Mouse (Mus musculus): Measurements from ENCODE around the gene Trim17. TPM values are rescaled to one million over a fixed set of nuclear protein-coding genes. Genes with fewer than 3 reads are reported as not detected.

The Trim17 gene
- polyA plus RNA-seq, 1 experiment from 2014 or later = 1.1 TPM

DNA sequence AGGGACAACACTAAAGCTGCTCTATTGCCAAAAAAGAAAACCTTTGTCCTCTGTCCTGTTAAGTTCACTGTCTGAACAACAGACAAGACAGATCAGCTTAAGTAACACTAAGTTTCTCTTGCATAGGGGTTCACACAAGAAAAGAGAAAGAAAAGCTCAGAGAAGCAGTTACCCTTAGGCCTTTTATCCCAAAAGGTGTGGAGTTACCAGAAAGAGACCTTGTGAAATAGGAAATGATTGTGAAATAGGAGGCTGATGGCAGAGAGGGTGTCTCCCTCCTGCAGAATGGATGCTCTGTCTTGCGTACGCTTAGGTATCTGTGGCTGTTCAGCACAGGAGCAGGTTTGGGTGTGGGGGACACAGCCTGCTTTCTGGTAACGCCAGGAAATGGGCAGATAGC, 24.7 kb downstream of the Trim17 start:
- H3K9ac ChIP-seq (ENCODE audit: low read depth, low read length) = peak overlapping the region; percentile 95
- H3K27ac ChIP-seq (ENCODE audit: low read depth, low read length) = peak overlapping the region; percentile 41
- 0 out of 2 replicates have a peak, but pooled peaks cover 2% of the 10 kb centered on the region for H3K36me3 ChIP-seq (ENCODE audit: control insufficient read depth, insufficient read depth, low read length)
- H3K27me3 ChIP-seq (ENCODE audit: control insufficient read depth, insufficient read depth, low read length) = no peaks in the 10 kb centered on the region
- H3K9me3 ChIP-seq (replicated peaks; ENCODE audit: control insufficient read depth, low read length) = no peaks in the 10 kb centered on the region
- H3K4me1 ChIP-seq (ENCODE audit: control insufficient read depth, insufficient read depth, low read length) = peaks cover 26% of the 10 kb centered on the region
- peak overlapping the region; percentile 99 for H3K4me3 ChIP-seq (ENCODE audit: low read depth, low read length)
- no peak for ATAC-seq (replicated peaks; ENCODE audit: insufficient number of reproducible peaks, low FRiP score, low TSS enrichment)
- peak overlapping the region; percentile 97 for H3K4me2 ChIP-seq
- WGBS (ENCODE audit: insufficient replicate concordance) = 64% methylated on average over 3 of the region's 3 CpGs

DNA sequence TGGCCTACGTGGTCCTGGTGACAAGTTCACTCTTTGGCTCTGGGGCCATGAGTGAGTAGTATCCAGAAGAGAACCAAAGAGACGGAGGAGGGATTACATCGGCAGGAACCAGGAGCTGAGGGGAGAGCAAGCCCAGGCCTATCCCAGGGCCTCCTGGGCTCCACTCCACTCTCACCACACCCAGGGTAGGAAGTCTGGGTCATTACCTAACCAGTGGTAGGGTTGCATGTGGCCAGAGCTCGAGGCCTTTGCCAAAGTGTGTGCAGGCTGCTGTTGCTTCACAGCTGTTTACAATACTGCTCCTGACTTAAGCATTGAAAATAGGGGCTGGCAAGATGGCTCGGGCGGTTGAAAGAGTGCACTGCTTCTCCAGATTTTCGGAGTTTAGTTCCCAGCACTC, 25.2 kb downstream of the Trim17 start:
- H3K4me1 ChIP-seq (ENCODE audit: control insufficient read depth, insufficient read depth, low read length) = peaks cover 30% of the 10 kb centered on the region
- H3K4me3 ChIP-seq (ENCODE audit: low read depth, low read length) = peak overlapping the region; percentile 99
- H3K4me2 ChIP-seq = peak overlapping the region; percentile 97
- H3K27me3 ChIP-seq (ENCODE audit: control insufficient read depth, insufficient read depth, low read length) = no peaks in the 10 kb centered on the region
- H3K36me3 ChIP-seq (ENCODE audit: control insufficient read depth, insufficient read depth, low read length) = 0 out of 2 replicates have a peak, but pooled peaks cover 2% of the 10 kb centered on the region
- WGBS (ENCODE audit: insufficient replicate concordance) = 61% methylated on average over 7 of the region's 7 CpGs
- H3K9me3 ChIP-seq (replicated peaks; ENCODE audit: control insufficient read depth, low read length) = no peaks in the 10 kb centered on the region
- no peak overlapping the region for H3K27ac ChIP-seq (ENCODE audit: low read depth, low read length)
- H3K9ac ChIP-seq (ENCODE audit: low read depth, low read length) = peak overlapping the region; percentile 95
- ATAC-seq (replicated peaks; ENCODE audit: insufficient number of reproducible peaks, low FRiP score, low TSS enrichment) = no peak

DNA sequence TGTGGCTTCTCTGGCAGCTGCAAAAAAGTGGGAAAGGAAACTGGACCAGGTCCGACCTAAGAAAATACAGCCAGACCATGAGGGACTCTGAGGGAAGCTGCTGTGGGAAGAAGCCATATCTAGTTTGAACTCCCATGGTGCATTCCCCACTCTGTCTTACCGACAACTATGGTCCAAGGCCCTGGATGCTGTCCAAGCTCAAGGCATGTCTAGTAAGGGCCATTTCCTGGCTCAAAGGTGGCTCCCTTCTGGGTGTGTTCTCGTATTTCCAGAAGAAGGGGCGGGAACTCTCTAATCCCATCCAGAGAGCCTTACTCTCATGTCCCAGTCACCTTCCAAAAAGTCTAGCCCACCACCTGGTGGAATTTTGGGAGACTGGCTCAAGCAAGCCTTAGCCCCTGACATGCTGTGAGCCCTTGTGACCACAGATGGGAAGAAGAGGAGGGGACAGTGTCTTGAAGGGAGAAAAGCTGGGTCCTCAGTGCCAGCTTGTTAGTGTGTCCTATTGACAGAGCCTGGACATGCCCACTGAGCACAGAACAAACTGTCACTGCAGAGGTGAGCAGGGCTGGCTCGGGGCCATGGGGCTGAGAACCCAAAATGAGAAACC, 26.0 kb downstream of the Trim17 start:
- Histone ChIP-seq H3K4me3 (ENCODE audit: low read depth, low read length) (peak overlapping the region; percentile 10; the same call in 1 of the 2 replicates), H3K9ac (ENCODE audit: low read depth, low read length) (no peak overlapping the region), H3K4me2 (peak overlapping the region; percentile 97), H3K27me3 (ENCODE audit: control insufficient read depth, insufficient read depth, low read length) (no peaks in the 10 kb centered on the region), H3K27ac (ENCODE audit: low read depth, low read length) (0 out of 2 replicates have a peak overlapping the region, but pooled peaks have one; percentile 41), H3K36me3 (ENCODE audit: control insufficient read depth, insufficient read depth, low read length) (0 out of 2 replicates have a peak, but pooled peaks cover 2% of the 10 kb centered on the region), H3K9me3 (replicated peaks; ENCODE audit: control insufficient read depth, low read length) (no peaks in the 10 kb centered on the region), H3K4me1 (ENCODE audit: control insufficient read depth, insufficient read depth, low read length) (peaks cover 39% of the 10 kb centered on the region)
- no peak for ATAC-seq (replicated peaks; ENCODE audit: insufficient number of reproducible peaks, low FRiP score, low TSS enrichment)
- WGBS (ENCODE audit: insufficient replicate concordance) = 59% methylated on average over 5 of the region's 5 CpGs

DNA sequence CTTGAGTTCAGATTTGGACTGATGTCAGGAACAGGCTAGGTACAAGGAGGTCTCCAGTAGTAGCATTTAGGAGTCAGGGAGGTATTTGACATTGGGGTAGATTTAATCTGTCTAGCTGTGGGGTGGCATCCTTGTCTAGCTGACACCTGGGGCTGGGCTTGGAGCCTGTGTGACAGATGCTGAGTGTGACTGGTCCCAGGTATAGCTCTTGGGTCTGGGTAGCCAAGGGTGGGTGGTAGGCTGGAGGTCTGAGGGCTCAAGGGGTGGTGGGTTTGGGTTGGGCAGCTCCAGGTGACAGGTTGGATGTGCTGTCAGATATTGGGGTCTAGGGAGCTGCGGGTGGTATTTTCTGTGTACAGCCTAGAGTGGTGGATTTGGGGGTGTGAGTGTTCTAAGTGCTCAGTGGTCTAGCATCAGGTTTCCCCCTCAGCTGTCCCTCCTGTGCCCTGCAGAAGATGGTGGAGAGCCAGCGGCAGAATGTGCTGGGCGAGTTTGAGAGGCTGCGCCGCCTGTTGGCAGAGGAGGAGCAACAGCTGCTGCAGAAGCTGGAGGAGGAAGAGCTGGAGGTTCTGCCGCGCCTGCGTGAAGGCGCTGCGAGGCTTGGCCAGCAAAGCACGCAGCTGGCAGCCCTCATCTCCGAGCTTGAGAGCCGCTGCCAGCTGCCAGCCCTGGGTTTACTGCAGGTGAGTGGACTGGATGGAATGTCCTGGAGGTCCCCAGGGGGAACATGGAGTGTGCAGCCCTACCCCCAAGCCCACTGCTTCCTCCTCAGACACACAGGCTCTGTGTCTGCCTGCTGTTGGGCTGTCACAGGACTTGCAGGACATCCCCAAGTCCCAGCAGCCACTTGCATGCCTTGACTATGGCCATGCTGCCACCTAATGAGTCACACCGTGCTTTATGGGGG, 27.3 kb downstream of the Trim17 start:
- Histone ChIP-seq H3K27me3 (ENCODE audit: control insufficient read depth, insufficient read depth, low read length) (no peaks in the 10 kb centered on the region), H3K27ac (ENCODE audit: low read depth, low read length) (peak overlapping the region; percentile 8; the same call in 1 of the 2 replicates), H3K9ac (ENCODE audit: low read depth, low read length) (no peak overlapping the region), H3K4me1 (ENCODE audit: control insufficient read depth, insufficient read depth, low read length) (peaks cover 47% of the 10 kb centered on the region), H3K4me3 (ENCODE audit: low read depth, low read length) (no peak overlapping the region), H3K36me3 (ENCODE audit: control insufficient read depth, insufficient read depth, low read length) (peaks cover 2% of the 10 kb centered on the region; the same call in 1 of the 2 replicates), H3K4me2 (peak overlapping the region; percentile 16; the same call in 1 of the 2 replicates), H3K9me3 (replicated peaks; ENCODE audit: control insufficient read depth, low read length) (no peaks in the 10 kb centered on the region)
- WGBS (ENCODE audit: insufficient replicate concordance) = 51% methylated on average over 14 of the region's 14 CpGs
- no peak for ATAC-seq (replicated peaks; ENCODE audit: insufficient number of reproducible peaks, low FRiP score, low TSS enrichment)

DNA sequence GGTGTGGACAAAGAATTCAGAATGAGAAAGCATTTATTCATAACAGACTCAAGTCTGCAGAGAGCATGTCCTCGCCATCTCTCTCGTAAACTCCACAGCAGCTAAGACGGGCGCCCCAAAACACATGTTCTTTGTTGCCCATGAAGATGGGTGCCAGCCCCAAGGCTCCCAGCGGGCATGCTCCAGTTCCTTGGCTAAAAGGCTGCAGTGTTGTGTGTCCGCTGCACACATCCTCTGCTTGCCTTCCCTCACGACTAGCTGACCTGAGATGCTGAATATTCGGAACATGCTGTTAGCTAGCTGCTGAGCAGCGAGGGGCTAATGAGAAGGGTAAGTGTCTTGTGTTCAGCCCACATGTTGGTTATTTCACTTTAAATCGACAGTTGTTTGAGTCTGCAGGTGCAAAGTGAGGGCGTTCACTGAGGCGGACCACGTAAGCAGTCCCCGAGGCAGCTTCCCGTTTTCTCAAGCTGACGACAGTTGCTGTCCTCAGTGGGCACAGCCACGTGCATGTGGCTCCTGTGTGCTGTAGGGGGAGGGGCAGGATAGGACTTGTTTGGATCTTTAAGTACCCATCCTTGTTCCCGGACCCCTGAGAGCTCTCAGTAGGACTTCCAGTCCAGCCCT, 28.1 kb downstream of the Trim17 start:
- H3K9me3 ChIP-seq (replicated peaks; ENCODE audit: control insufficient read depth, low read length) = no peaks in the 10 kb centered on the region
- H3K27ac ChIP-seq (ENCODE audit: low read depth, low read length) = 0 out of 2 replicates have a peak overlapping the region, but pooled peaks have one; percentile 46
- ATAC-seq (replicated peaks; ENCODE audit: insufficient number of reproducible peaks, low FRiP score, low TSS enrichment) = no peak
- H3K4me3 ChIP-seq (ENCODE audit: low read depth, low read length) = no peak overlapping the region
- H3K9ac ChIP-seq (ENCODE audit: low read depth, low read length) = no peak overlapping the region
- peaks cover 2% of the 10 kb centered on the region for H3K36me3 ChIP-seq (ENCODE audit: control insufficient read depth, insufficient read depth, low read length)
- H3K4me1 ChIP-seq (ENCODE audit: control insufficient read depth, insufficient read depth, low read length) = peaks cover 55% of the 10 kb centered on the region
- no peak overlapping the region for H3K4me2 ChIP-seq
- 83% methylated on average over 18 of the region's 18 CpGs for WGBS (ENCODE audit: insufficient replicate concordance)
- no peaks in the 10 kb centered on the region for H3K27me3 ChIP-seq (ENCODE audit: control insufficient read depth, insufficient read depth, low read length)

DNA sequence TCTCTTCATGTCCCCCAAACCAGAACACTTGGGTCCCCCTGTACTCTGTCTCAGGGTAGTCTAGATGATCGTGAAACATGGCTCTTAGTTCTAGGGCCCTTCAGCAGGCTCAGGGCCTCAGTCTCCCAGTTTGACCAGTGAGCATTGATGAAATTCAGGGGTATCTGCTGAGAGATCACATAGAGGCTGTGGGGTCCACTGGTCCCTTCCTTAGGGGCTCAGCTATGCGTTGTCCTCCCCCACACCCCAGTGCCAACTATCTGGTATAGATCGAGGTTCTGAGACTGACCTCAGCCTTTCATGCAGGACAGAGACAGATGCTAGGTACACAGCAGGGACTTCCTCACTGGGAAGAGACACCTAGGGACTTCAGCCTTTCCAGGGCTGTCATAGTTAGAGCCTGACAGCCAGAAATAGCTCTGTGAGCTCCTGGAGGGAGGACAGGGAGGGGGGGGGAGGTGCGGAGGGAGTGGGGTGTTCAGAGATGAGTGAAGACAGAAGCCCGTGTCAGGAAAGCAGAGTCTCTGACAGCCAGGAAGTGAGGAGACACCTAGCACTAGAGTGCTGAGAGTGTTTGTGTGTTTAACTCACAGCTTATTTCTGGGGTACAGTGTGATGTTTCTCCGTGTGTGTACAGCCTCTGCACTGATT, 29.3 kb downstream of the Trim17 start:
- 57% methylated on average over 6 of the region's 6 CpGs for WGBS (ENCODE audit: insufficient replicate concordance)
- peaks cover 67% of the 10 kb centered on the region for H3K4me1 ChIP-seq (ENCODE audit: control insufficient read depth, insufficient read depth, low read length)
- no peaks in the 10 kb centered on the region for H3K27me3 ChIP-seq (ENCODE audit: control insufficient read depth, insufficient read depth, low read length)
- no peak overlapping the region; the same call in 1 of the 2 replicates for H3K9ac ChIP-seq (ENCODE audit: low read depth, low read length)
- no peak overlapping the region for H3K4me3 ChIP-seq (ENCODE audit: low read depth, low read length)
- peak overlapping the region; percentile 22 for H3K4me2 ChIP-seq
- no peaks in the 10 kb centered on the region for H3K9me3 ChIP-seq (replicated peaks; ENCODE audit: control insufficient read depth, low read length)
- peak; percentile 43; the same call in 1 of the 2 replicates for ATAC-seq (replicated peaks; ENCODE audit: insufficient number of reproducible peaks, low FRiP score, low TSS enrichment)
- H3K27ac ChIP-seq (ENCODE audit: low read depth, low read length) = peak overlapping the region; percentile 90
- H3K36me3 ChIP-seq (ENCODE audit: control insufficient read depth, insufficient read depth, low read length) = peaks cover 8% of the 10 kb centered on the region

DNA sequence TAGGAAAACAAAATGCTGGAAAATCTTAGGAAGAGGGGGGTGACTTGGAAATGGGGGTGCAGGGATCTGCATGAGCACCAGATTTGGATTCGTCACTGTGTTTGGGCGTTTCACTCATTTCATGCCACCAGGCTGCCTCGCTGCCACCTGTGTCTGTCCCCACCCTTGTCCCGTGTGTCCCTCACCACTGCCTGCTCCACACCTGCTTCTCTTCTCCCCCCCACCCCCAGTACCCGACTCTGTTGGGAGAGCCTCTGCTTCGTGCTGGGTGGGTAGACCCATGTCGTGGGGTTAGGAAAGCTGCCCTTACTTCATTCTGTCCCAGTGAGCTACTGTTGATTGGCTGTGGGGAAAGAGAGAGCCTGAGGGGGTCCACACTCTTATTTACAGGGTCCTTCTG, 30.2 kb downstream of the Trim17 start:
- Histone ChIP-seq H3K4me1 (ENCODE audit: control insufficient read depth, insufficient read depth, low read length) (peaks cover 65% of the 10 kb centered on the region), H3K4me2 (peak overlapping the region; percentile 22; the same call in 1 of the 2 replicates), H3K27me3 (ENCODE audit: control insufficient read depth, insufficient read depth, low read length) (no peaks in the 10 kb centered on the region), H3K27ac (ENCODE audit: low read depth, low read length) (peak overlapping the region; percentile 90), H3K9ac (ENCODE audit: low read depth, low read length) (peak overlapping the region; percentile 43; the same call in 1 of the 2 replicates), H3K9me3 (replicated peaks; ENCODE audit: control insufficient read depth, low read length) (no peaks in the 10 kb centered on the region), H3K4me3 (ENCODE audit: low read depth, low read length) (no peak overlapping the region), H3K36me3 (ENCODE audit: control insufficient read depth, insufficient read depth, low read length) (peaks cover 14% of the 10 kb centered on the region)
- ATAC-seq (replicated peaks; ENCODE audit: insufficient number of reproducible peaks, low FRiP score, low TSS enrichment) = no peak
- 87% methylated on average over 7 of the region's 7 CpGs for WGBS (ENCODE audit: insufficient replicate concordance)
